Mouse (Mus musculus) olfactory bulb, adult 2 months (tissue): ENCODE measurements around the gene Xxylt1.

Source experiments
- CTCF ChIP-seq: fragments of 200-500 bp; IDR thresholded peaks from 2 replicates; pipeline ENCODE4 v1.5.1; 2012; ENCODE audit warnings: low read depth, mild to moderate bottlenecking, low read length, moderate library complexity; ENCODE audit not compliant: insufficient read depth
- POLR2A ChIP-seq: fragments of 200-500 bp; IDR thresholded peaks from 2 replicates; pipeline ENCODE4 v1.6.1; 2012; ENCODE audit warnings: mild to moderate bottlenecking, low read depth, low read length, moderate library complexity; ENCODE audit not compliant: insufficient read depth

DNA sequence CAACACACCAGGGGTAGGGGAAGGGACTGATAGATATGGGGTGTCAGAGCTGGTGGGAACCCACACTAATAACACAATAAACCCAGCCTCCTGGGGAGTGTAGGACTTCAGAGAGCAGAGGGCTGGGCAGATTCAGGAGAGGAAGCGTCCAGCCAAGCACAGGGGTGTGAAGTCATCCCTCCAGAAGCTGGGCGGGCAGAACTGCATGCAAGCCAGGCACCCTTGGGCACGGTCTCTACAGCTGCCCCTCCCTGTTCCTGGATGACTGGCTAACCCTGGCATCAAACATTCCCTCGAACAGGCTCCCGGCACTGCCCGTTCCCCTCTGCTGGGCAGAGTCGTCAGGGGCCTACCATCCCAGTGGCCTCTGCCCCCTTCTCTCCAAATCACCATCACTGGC lies 13.0 kb downstream of the Xxylt1 start:
- TF ChIP-seq POLR2A (no peak), CTCF (no peak)
